Mouse (Mus musculus) adrenal gland, adult 18-20 months (tissue): ENCODE data around the gene Gm10260. TPM values are rescaled to one million over a fixed set of nuclear protein-coding genes. Genes with fewer than 3 reads are reported as not detected.

Experiments
- DNase-seq, 2 experiments: peaks; one replicate each; pipeline ENCODE4 v3.0.0; 2021 to 2022; ENCODE audit warnings: low spot score in 2 of 2
- total RNA-seq, 2 experiments: library from RNA; stranded (reverse); gene quantifications; 1 replicate in 1 of 2; 2 replicates in 1 of 2; pipeline ENCODE4 v1.2.3; 2021

Gene Gm10260
- total RNA-seq, 2 experiments from 2014 or later: 200 to 210 TPM

- no peak for DNase-seq
These were observed 48.9 kb downstream of the Gm10260 start for GRCm38 (mm10) chr13:97711510-97711909.
